Mouse (Mus musculus) heart, embryonic 15.5 days (tissue): ENCODE results near the gene Phtf2. TPM values are rescaled to one million over a fixed set of nuclear protein-coding genes. Genes with fewer than 3 reads are reported as not detected.
A peak's percentile ranks its signal among the peaks of the same experiment; 100 is the strongest.

Experiments used
- ATAC-seq: fragments of 200-750 bp; cut with Nextera tagmentation; replicated peaks from 2 replicates; pipeline ENCODE4 v1.8.0; 2017; ENCODE audit warnings: low read depth, moderate TSS enrichment; ENCODE audit not compliant: insufficient number of reproducible peaks, insufficient read depth, low FRiP score
- H3K27ac ChIP-seq: fragments of 300-500 bp; sonication (generic); 2 replicates; pipeline ENCODE4 v1.5.1; 2015; ENCODE audit warnings: mild to moderate bottlenecking, inconsistent platforms
- H3K27me3 ChIP-seq: fragments of 300-500 bp; sonication (generic); 2 replicates; pipeline ENCODE4 v1.6.1; 2015; ENCODE audit warnings: inconsistent platforms
- H3K36me3 ChIP-seq: fragments of 300-500 bp; sonication (generic); 2 replicates; pipeline ENCODE4 v1.6.1; 2015; ENCODE audit warnings: mild to moderate bottlenecking, inconsistent platforms
- H3K4me1 ChIP-seq: fragments of 300-500 bp; sonication (generic); replicated peaks from 2 replicates; pipeline ENCODE4 v1.6.1; 2015; ENCODE audit warnings: inconsistent platforms
- H3K4me2 ChIP-seq: fragments of 300-500 bp; sonication (generic); 2 replicates; pipeline ENCODE4 v1.6.1; 2015; ENCODE audit warnings: inconsistent platforms, mild to moderate bottlenecking, moderate library complexity
- H3K4me3 ChIP-seq: fragments of 300-500 bp; sonication (generic); 2 replicates; pipeline ENCODE4 v1.5.1; 2015; ENCODE audit warnings: mild to moderate bottlenecking, inconsistent platforms
- H3K9ac ChIP-seq: fragments of 300-500 bp; sonication (generic); 2 replicates; pipeline ENCODE4 v1.6.1; 2015; ENCODE audit warnings: mild to moderate bottlenecking, inconsistent platforms
- H3K9me3 ChIP-seq: fragments of 300-500 bp; sonication (generic); replicated peaks from 2 replicates; pipeline ENCODE4 v1.6.1; 2016; ENCODE audit warnings: inconsistent platforms
- WGBS: fragments of 180-500 bp; shearing (Covaris S2); methylation state at CpG from one replicate; pipeline ENCODE4 v1.1.7; 2015; ENCODE audit warnings: mixed read lengths; 5-methylcytosine and 5-hydroxymethylcytosine counted together
- polyA plus RNA-seq: library from polyadenylated mRNA; unstranded; fragments of >200 nt; fragmentation: Nextera tagmentation; extraction: Ambion mirVana; gene quantifications from 2 replicates; pipeline ENCODE4 v1.2.1, GENCODE M21; 2015

Gene Phtf2
- polyA plus RNA-seq, 1 experiment from 2014 or later, result 32.9 TPM

DNA sequence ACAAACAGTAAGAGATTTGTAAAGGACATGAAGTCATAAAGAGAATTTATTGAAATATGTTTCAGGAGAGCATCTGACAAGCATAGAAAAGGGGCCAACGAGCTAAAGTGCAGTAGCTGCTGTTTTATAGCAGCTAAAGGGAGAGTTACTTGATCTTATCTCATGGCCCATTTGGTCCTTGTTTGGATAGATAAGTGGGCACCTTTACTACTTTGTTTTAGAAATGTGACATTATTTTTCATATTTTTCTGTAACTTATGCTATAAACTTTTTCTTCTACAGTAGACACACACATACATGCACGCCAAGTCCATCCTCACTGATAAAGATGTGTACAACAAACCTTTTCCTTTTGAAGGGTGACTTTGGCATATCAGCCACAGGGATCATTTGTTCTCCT lies 23.5 kb upstream of the Phtf2 start:
- H3K4me3 ChIP-seq, result no peak overlapping the region
- no peak for ATAC-seq
- H3K27ac ChIP-seq, result no peak overlapping the region
- 68% methylated on average over 2 of the region's 2 CpGs for WGBS
- H3K4me1 ChIP-seq, result no peaks in the 10 kb centered on the region
- H3K36me3 ChIP-seq, result peaks cover 32% of the 10 kb centered on the region
- no peak overlapping the region for H3K4me2 ChIP-seq
- H3K9me3 ChIP-seq, result no peaks in the 10 kb centered on the region
- no peaks in the 10 kb centered on the region for H3K27me3 ChIP-seq
- H3K9ac ChIP-seq, result no peak overlapping the region

DNA sequence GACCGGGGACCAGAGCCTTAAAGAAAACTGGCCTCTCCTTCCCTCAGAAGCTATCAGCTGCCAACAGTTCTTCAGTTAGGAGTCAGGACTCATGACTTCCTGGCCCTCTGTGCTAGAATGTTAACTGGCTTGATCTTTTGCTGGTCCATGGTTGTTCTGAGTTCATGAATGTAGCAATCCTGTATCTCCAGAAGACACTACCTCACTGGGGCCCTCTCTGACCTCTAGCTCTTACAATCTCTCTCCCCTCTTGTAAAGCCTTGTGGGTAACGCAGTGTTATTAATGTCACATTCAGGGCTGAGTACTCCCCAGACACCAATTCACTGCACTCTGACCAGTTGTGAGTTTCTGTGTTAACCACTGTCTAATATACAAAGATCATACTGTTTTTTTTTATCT lies 22.7 kb upstream of the Phtf2 start:
- Histone ChIP-seq H3K9ac (no peak overlapping the region), H3K4me1 (no peaks in the 10 kb centered on the region), H3K9me3 (no peaks in the 10 kb centered on the region), H3K27ac (no peak overlapping the region), H3K4me3 (no peak overlapping the region), H3K27me3 (no peaks in the 10 kb centered on the region), H3K36me3 (peaks cover 36% of the 10 kb centered on the region), H3K4me2 (no peak overlapping the region)
- WGBS, result 62% methylated on average over 2 of the region's 2 CpGs
- ATAC-seq, result no peak

DNA sequence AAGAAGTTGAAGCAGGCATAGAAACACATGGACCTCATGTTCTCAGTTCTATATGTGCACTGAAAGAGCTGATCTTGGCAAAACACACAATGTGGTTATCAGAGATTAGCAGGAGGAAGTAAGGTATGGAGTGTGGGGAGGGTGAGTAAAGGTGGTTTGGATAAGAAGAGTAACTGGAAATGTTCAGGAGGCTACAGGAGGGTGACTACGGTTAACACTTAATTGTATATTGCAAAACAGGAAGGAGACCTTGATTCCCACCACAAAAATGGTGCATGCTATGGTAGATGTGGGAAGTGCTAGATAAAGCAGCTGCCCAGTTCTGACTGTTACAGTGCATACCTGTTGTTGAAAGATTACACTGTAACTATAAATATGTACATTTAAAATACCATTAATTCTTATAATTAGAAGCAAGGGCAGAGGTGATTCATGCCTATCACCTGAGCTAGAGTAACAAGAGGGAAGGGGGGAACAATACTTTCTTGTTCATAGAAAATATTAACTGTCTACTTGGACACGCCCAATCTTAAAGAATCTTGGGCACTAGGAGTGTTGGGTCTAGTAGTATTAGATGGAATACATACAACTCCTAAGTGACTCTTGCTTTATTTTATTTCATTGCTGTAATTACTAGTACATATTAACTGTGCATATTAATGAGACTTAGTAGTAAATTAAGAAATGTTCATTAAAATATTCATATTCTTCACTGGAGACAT lies 15.7 kb upstream of the Phtf2 start:
- H3K27me3 ChIP-seq, result no peaks in the 10 kb centered on the region
- ATAC-seq, result no peak
- 78% methylated on average over 2 of the region's 2 CpGs for WGBS
- no peak overlapping the region for H3K4me2 ChIP-seq
- no peak overlapping the region for H3K9ac ChIP-seq
- H3K4me3 ChIP-seq, result no peak overlapping the region
- no peaks in the 10 kb centered on the region for H3K9me3 ChIP-seq
- no peaks in the 10 kb centered on the region for H3K4me1 ChIP-seq
- no peak overlapping the region for H3K27ac ChIP-seq
- H3K36me3 ChIP-seq, result peaks cover 42% of the 10 kb centered on the region

DNA sequence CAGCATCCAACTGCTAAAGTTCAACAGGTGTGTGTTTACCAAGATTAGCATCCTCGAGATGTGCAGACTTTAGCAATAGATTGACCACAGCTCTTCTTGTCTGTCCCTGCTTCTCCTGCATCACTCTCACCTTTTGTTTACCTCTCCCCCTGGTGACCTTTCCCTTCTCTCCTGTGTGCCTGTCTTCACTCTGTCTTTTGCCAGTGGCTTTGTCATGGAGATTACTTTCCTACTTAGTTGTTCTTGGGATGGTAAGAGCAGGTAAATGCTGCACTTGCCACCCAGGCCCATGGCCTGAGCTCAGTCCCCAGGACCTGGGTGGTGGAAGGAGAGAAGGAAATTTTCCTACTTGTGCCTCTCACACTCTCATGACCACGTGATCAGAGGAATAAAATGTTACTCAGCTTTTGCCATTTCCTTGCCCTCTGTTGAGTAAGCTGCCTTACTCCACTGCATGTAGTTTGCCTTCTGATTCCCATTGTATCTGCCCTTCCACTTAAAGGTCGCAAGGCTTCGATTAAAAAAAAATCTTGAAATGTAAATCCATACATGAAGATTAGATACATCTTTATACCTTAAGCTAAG lies 2.2 kb upstream of the Phtf2 start:
- H3K4me2 ChIP-seq, result peak overlapping the region; percentile 76
- no peak overlapping the region for H3K27ac ChIP-seq
- H3K4me1 ChIP-seq, result peaks cover 22% of the 10 kb centered on the region
- WGBS, result 80% methylated on average over 4 of the region's 4 CpGs
- H3K4me3 ChIP-seq, result peak overlapping the region; percentile 69
- ATAC-seq, result no peak
- H3K27me3 ChIP-seq, result no peaks in the 10 kb centered on the region
- H3K9ac ChIP-seq, result no peak overlapping the region
- H3K36me3 ChIP-seq, result peaks cover 6% of the 10 kb centered on the region; the same call in 1 of the 2 replicates
- no peaks in the 10 kb centered on the region for H3K9me3 ChIP-seq

DNA sequence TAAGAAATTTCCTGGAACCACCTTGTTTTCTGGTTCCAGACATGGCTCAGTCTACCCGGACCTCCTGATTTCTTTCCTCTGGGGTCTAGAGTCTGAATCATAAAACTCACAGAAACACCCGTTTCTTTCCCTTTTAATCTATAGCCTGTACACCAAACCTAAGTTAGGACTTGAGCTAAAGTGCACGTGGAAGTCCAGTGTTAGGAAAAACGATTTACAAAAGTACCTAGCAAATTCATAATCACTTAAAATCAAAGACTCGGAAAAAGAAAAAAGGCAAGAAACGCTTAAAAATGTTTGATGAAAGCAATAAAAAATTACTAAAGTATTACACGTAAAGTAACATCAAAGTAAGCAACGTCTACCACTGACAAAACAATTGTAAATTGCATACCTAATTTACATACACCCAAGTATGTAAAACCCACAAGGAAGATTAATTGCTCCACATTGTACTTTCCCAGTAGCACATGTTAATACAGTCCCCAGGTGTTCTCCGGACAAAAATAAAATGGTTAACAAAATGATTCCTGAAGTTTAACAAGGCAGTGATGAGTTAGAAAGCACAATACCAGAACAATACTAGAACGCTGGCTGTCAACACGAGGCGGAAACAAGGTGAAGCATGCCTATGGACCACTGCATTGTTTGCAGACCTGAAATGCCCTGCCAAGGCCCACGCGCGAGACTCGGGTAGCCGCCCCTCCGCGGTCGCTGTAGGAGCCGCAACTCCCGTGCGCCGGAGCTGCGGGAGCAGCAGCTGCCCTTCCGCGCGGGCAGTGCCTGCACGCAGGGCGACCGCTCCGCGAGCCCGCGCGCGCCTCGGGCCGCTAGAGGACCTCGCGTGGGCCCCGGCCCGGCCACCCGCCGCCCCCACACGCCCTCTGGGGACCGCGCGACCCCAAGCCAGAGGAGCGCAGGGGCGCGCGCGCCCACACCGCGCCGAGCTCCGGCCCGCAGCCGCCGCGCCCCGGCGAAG lies 838 bp downstream of the Phtf2 start:
- peaks cover 31% of the 10 kb centered on the region for H3K4me1 ChIP-seq
- peak; percentile 5 for ATAC-seq
- peak overlapping the region; percentile 98 for H3K27ac ChIP-seq
- no peaks in the 10 kb centered on the region for H3K27me3 ChIP-seq
- H3K4me2 ChIP-seq, result peak overlapping the region; percentile 69
- H3K9ac ChIP-seq, result peak overlapping the region; percentile 96
- no peaks in the 10 kb centered on the region for H3K9me3 ChIP-seq
- WGBS, result 1% methylated on average over 56 of the region's 64 CpGs
- H3K4me3 ChIP-seq, result peak overlapping the region; percentile 69
- H3K36me3 ChIP-seq, result peaks cover 2% of the 10 kb centered on the region; the same call in 1 of the 2 replicates

DNA sequence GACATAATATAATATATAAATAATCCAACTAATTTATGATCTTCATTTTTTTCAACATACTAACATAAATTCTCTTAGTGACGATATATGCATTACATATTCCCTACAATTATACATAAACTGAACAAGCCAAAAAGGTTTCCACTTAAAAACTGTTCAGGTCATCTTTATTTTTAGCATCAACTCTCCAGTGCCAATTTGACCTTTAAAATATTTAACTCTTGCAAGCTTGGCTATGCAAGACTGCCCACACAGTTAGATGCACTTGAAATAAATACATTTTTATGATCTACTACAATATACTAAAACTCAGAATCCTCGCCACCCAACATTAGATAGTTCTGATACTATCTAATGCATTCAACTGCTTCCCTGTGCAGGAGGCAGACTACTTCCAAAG lies 1.5 kb downstream of the Phtf2 start:
- peaks cover 31% of the 10 kb centered on the region for H3K4me1 ChIP-seq
- WGBS, result 38% methylated on average over 2 of the region's 2 CpGs
- H3K4me2 ChIP-seq, result peak overlapping the region; percentile 69
- peak overlapping the region; percentile 69 for H3K4me3 ChIP-seq
- H3K9me3 ChIP-seq, result no peaks in the 10 kb centered on the region
- H3K27ac ChIP-seq, result peak overlapping the region; percentile 98
- no peaks in the 10 kb centered on the region for H3K27me3 ChIP-seq
- ATAC-seq, result no peak
- H3K9ac ChIP-seq, result peak overlapping the region; percentile 96
- H3K36me3 ChIP-seq, result no peaks in the 10 kb centered on the region

DNA sequence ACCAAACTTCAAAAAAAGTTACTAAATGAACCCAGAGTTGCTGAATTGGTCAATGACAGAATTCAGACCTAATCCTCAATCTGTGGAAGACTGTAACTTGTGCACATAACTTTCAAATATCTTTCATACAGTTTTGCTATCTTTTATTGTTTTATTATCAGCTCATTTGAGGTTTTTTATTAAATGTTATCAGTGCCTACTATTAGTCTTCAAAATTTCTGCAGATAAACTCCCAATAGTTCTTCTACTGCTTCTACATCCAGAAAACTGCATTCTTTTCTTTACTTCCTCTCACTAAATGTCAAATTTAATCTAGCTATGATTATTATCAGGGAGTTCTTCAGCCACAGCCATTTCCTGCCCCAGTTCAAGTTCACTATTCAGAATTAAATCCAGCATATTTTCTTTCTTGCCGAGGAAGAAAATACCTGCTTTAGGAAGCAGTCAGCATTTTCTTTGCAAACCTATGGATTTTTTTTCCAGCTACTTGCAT lies 4.9 kb downstream of the Phtf2 start:
- Histone ChIP-seq H3K4me3 (no peak overlapping the region), H3K36me3 (no peaks in the 10 kb centered on the region), H3K4me2 (no peak overlapping the region), H3K27ac (no peak overlapping the region), H3K4me1 (peaks cover 18% of the 10 kb centered on the region), H3K27me3 (no peaks in the 10 kb centered on the region), H3K9me3 (no peaks in the 10 kb centered on the region), H3K9ac (no peak overlapping the region)
- WGBS, result 38% methylated on average over 1 of the region's 1 CpGs
- ATAC-seq, result no peak

DNA sequence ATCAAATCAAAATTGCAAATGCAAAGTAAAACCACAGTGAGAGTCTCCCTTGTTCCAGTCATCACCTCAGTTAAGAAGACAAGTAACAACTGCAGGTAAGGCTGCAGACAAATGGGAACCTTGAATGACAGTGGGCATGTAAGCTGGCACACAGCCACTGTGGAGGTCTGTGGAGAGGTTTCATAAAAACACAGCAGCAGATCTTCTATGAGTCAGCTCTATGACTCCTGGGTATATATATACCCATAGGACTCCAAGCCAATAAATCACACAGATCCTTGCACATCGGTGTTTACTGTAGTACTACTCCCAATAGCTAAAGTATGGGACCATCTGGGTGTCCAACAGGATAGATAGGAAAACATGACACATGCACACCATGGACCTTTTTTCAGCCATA lies 8.8 kb downstream of the Phtf2 start:
- Histone ChIP-seq H3K4me3 (no peak overlapping the region), H3K9ac (no peak overlapping the region), H3K4me1 (peaks cover 4% of the 10 kb centered on the region), H3K27me3 (no peaks in the 10 kb centered on the region), H3K36me3 (no peaks in the 10 kb centered on the region), H3K4me2 (no peak overlapping the region), H3K27ac (no peak overlapping the region), H3K9me3 (no peaks in the 10 kb centered on the region)
- no peak for ATAC-seq
- 91% methylated on average over 1 of the region's 1 CpGs for WGBS

DNA sequence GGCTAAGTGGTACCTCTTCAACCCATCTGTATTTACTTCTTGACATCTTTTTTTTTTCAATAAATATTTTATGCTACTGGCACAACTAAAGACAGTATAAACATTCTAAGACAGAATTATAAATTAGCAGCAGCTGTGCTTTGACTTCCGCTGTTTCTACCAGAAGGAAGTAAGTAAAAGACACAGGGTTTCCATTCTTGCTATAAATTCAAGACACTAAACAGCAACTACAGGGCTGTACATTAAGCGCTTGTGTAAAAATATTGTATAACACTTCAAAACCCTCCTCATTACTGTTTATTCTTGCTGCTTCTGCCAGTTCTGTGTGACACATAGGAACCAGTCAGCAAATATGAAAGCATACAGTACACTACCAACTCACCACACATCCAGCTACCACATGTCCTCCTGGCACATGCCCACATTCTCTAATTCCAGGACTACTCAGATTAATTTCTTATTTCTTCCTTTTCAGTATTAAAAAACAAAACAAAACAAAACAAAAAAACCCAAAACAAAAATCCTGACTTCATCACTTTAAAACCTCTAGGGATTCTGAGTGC lies 16.6 kb downstream of the Phtf2 start:
- no peaks in the 10 kb centered on the region for H3K27me3 ChIP-seq
- no peak overlapping the region for H3K4me2 ChIP-seq
- no peaks in the 10 kb centered on the region for H3K4me1 ChIP-seq
- no peak for ATAC-seq
- no peak overlapping the region for H3K27ac ChIP-seq
- WGBS, result 87% methylated on average over 2 of the region's 2 CpGs
- H3K4me3 ChIP-seq, result no peak overlapping the region
- no peaks in the 10 kb centered on the region for H3K9me3 ChIP-seq
- H3K36me3 ChIP-seq, result no peaks in the 10 kb centered on the region
- H3K9ac ChIP-seq, result no peak overlapping the region

DNA sequence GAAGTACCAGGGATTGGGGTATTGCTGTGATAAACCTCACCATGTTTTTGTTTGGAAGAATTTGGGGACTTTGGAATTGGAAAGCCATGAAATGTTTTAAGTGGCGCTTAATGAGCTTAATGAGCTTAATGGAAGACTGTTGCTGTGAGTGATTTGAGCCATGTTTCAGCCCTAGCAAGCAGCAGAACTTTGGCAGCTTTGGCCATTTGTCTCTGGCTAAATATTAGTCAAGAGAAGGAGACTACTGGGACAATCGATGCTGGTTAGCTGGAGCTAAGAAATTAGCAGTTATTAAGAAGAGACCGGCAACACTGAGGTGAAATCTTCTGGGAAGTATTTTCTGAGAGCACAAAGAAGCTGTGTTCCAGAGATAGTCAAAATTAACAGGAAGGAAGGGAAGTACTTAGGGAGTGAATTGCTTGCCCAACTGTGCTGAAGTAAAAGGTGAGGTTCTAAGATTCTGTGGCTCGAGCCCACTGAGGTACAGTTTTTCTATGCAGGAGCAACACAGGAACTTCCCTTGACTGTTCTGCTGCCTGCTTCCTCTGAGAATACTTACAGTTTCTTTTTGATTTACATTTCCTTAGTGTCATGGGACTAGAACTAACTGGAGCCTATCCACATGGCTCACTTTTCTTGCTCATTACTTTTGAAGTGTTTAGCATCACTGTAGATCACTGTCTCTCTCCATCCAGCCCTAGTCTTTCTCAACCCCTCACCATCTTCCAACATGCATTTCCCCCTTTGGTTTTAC lies 17.5 kb downstream of the Phtf2 start:
- no peaks in the 10 kb centered on the region for H3K9me3 ChIP-seq
- H3K36me3 ChIP-seq, result no peaks in the 10 kb centered on the region
- H3K9ac ChIP-seq, result no peak overlapping the region
- ATAC-seq, result no peak
- H3K27me3 ChIP-seq, result no peaks in the 10 kb centered on the region
- H3K27ac ChIP-seq, result no peak overlapping the region
- WGBS, result 81% methylated on average over 4 of the region's 4 CpGs
- H3K4me1 ChIP-seq, result no peaks in the 10 kb centered on the region
- H3K4me3 ChIP-seq, result no peak overlapping the region
- H3K4me2 ChIP-seq, result no peak overlapping the region
